Mouse (Mus musculus): ENCODE data around the gene Krt6b. TPM values are rescaled to one million over a fixed set of nuclear protein-coding genes. Genes with fewer than 3 reads are reported as not detected.
"Not testable (repeated sequence)": the region's sequence is repeated elsewhere in the genome, so short reads cannot be mapped to it uniquely, and the experiment has no call there.

The Krt6b gene
- not detected for total RNA-seq (2021)
- long read RNA-seq, experiment 1: 0 reads
- long read RNA-seq, experiment 2: 0 reads

GRCm38 (mm10) chr15:101680187-101680586 is at the start of gene Krt6b:
Gene Krt6b (minus strand): TSS chr15:101680287.
- DNase-seq (ENCODE audit: low spot score): no peak

GRCm38 (mm10) chr15:101724686-101725085 is 44.6 kb upstream of the Krt6b start:
- no peak for DNase-seq (ENCODE audit: low spot score)

- DNase-seq (ENCODE audit: low spot score): no peak
These were observed 35.7 kb upstream of the Krt6b start for GRCm38 (mm10) chr15:101715831-101716230.

GRCm38 (mm10) chr15:101714356-101714755 is 34.3 kb upstream of the Krt6b start:
- no peak for DNase-seq (ENCODE audit: low spot score)

- DNase-seq (ENCODE audit: low spot score): no peak
These were observed 33.6 kb upstream of the Krt6b start for GRCm38 (mm10) chr15:101713731-101714130.

- DNase-seq (ENCODE audit: low spot score): no peak
These were observed 32.6 kb upstream of the Krt6b start, which contains the start of gene Krt5 for GRCm38 (mm10) chr15:101712720-101713119. Gene Krt5 (minus strand): TSS chr15:101712898.

GRCm38 (mm10) chr15:101708683-101709082 is 28.6 kb upstream of the Krt6b start:
- no peak for DNase-seq (ENCODE audit: low spot score)

- DNase-seq (ENCODE audit: low spot score): no peak
These were observed 27.4 kb upstream of the Krt6b start for GRCm38 (mm10) chr15:101707454-101707853.

GRCm38 (mm10) chr15:101704066-101704465 is 24.0 kb upstream of the Krt6b start:
- no peak for DNase-seq (ENCODE audit: low spot score)

GRCm38 (mm10) chr15:101702380-101702779 is 22.3 kb upstream of the Krt6b start:
- no peak for DNase-seq (ENCODE audit: low spot score)

GRCm38 (mm10) chr15:101699866-101700265 is 19.8 kb upstream of the Krt6b start:
- DNase-seq (ENCODE audit: low spot score): no peak

- DNase-seq (ENCODE audit: low spot score): no peak
These were observed 19.1 kb upstream of the Krt6b start for GRCm38 (mm10) chr15:101699192-101699591.

- DNase-seq (ENCODE audit: low spot score): no peak
These were observed 17.5 kb upstream of the Krt6b start for GRCm38 (mm10) chr15:101697326-101698188.

GRCm38 (mm10) chr15:101694207-101694606 is 14.1 kb upstream of the Krt6b start, which contains the start of gene Krt6a:
Gene Krt6a (minus strand): TSS chr15:101694307.
- DNase-seq (ENCODE audit: low spot score): no peak

GRCm38 (mm10) chr15:101690460-101690859 is 10.4 kb upstream of the Krt6b start:
- not testable (repeated sequence) for DNase-seq (ENCODE audit: low spot score)

- no peak for DNase-seq (ENCODE audit: low spot score)
These were observed 8.1 kb upstream of the Krt6b start for GRCm38 (mm10) chr15:101688161-101688560.

- no peak for DNase-seq (ENCODE audit: low spot score)
These were observed 4.1 kb downstream of the Krt6b start for GRCm38 (mm10) chr15:101675978-101676377.

GRCm38 (mm10) chr15:101652736-101653265 is 27.3 kb downstream of the Krt6b start:
- no peak for DNase-seq (ENCODE audit: low spot score)

- DNase-seq (ENCODE audit: low spot score): no peak
These were observed 32.8 kb downstream of the Krt6b start, which contains the start of gene Gm5478 for GRCm38 (mm10) chr15:101647280-101647679. Gene Gm5478 (minus strand): TSS chr15:101647380.

GRCm38 (mm10) chr15:101627884-101628283 is 52.2 kb downstream of the Krt6b start, which contains the start of gene Gm5414:
Gene Gm5414 (minus strand): TSS chr15:101628188.
- DNase-seq (ENCODE audit: low spot score): no peak

Measured in gastrocnemius, adult 18-20 months (tissue).